Mouse (Mus musculus) midbrain, postnatal 0 days (tissue): ENCODE measurements around the gene Vmn2r24. TPM values are rescaled to one million over a fixed set of nuclear protein-coding genes. Genes with fewer than 3 reads are reported as not detected.
"Not testable (repeated sequence)": the region's sequence is repeated elsewhere in the genome, so short reads cannot be mapped to it uniquely, and the experiment has no call there.

Source experiments
- ATAC-seq: fragments of 200-750 bp; cut with Nextera tagmentation; 2 replicates; pipeline ENCODE4 v1.8.0; 2017; ENCODE audit warnings: moderate number of reproducible peaks, mild to moderate bottlenecking, moderate TSS enrichment, moderate library complexity; ENCODE audit not compliant: low FRiP score
- DNase-seq: peaks from one replicate; pipeline ENCODE4 v3.0.0-alpha.2; 2015; ENCODE audit warnings: low spot score
- H3K27ac ChIP-seq: fragments of 300-500 bp; sonication (generic); 2 replicates; pipeline ENCODE4 v1.5.1; 2014; ENCODE audit warnings: low read depth, mild to moderate bottlenecking, low read length, mixed read lengths
- H3K27me3 ChIP-seq: fragments of 300-500 bp; sonication (generic); 2 replicates; pipeline ENCODE4 v1.6.1; 2014; ENCODE audit warnings: low read length, control low read depth, mixed read lengths; ENCODE audit not compliant: insufficient read depth
- H3K36me3 ChIP-seq: fragments of 300-500 bp; sonication (generic); 2 replicates; pipeline ENCODE4 v1.6.1; 2014; ENCODE audit warnings: low read length, control low read depth, mixed read lengths; ENCODE audit not compliant: insufficient read depth
- H3K4me1 ChIP-seq: fragments of 300-500 bp; sonication (generic); 2 replicates; pipeline ENCODE4 v1.6.1; 2014; ENCODE audit warnings: mild to moderate bottlenecking, control low read depth, antibody characterized with exemption, low read length, mixed read lengths; ENCODE audit not compliant: insufficient read depth
- H3K4me2 ChIP-seq: fragments of 300-500 bp; sonication (generic); 2 replicates; pipeline ENCODE4 v1.6.1; 2014; ENCODE audit warnings: low read depth, mild to moderate bottlenecking, low read length, mixed read lengths; ENCODE audit not compliant: poor library complexity, severe bottlenecking
- H3K4me3 ChIP-seq: fragments of 300-500 bp; sonication (generic); 2 replicates; pipeline ENCODE4 v1.5.1; 2014; ENCODE audit warnings: low read depth, mild to moderate bottlenecking, low read length, moderate library complexity
- H3K9ac ChIP-seq: fragments of 300-500 bp; sonication (generic); replicated peaks from 2 replicates; pipeline ENCODE4 v1.6.1; 2014; ENCODE audit warnings: mild to moderate bottlenecking, low read length, moderate library complexity, mixed read lengths; ENCODE audit not compliant: poor library complexity, severe bottlenecking
- H3K9me3 ChIP-seq: fragments of 300-500 bp; sonication (generic); 2 replicates; pipeline ENCODE4 v1.6.1; 2016; ENCODE audit warnings: low read length, control low read depth
- CTCF ChIP-seq: IDR thresholded peaks from 2 replicates; pipeline ENCODE4 v1.5.1; 2016; ENCODE audit warnings: antibody characterized with exemption, mild to moderate bottlenecking
- WGBS: fragments of 180-500 bp; shearing (Covaris S2); extraction: QIAGEN DNeasy Blood & Tissue Kit; methylation state at CpG from one replicate; pipeline ENCODE4 v1.1.7; 2014; 5-methylcytosine and 5-hydroxymethylcytosine counted together
- polyA plus RNA-seq: library from polyadenylated mRNA; unstranded; fragments of >200 nt; fragmentation: Nextera tagmentation; extraction: Ambion mirVana; gene quantifications from 2 replicates; pipeline ENCODE4 v1.2.1, GENCODE M21; 2015
- total RNA-seq: library from RNA; depleted of rRNA; stranded (reverse); fragments of >200 nt; gene quantifications from 2 replicates; pipeline ENCODE4 v1.2.3, GENCODE M21; 2014; rRNA removed

Gene Vmn2r24
- total RNA-seq (not detected in 2 replicates), polyA plus RNA-seq (not detected in 2 replicates)

- H3K9me3 ChIP-seq: no peaks in the 10 kb centered on the region
- H3K4me1 ChIP-seq: no peaks in the 10 kb centered on the region
- ATAC-seq (no peak), DNase-seq (no peak)
- H3K4me2 ChIP-seq: no peak within 1 kb of the TSS
- H3K4me3 ChIP-seq: no peak within 1 kb of the TSS
- H3K27ac ChIP-seq: no peak within 1 kb of the TSS
- TF ChIP-seq CTCF: no peak
- H3K27me3 ChIP-seq: no peaks in the 10 kb centered on the region
- H3K36me3 ChIP-seq: no peaks in the 10 kb centered on the region
- WGBS: 86% methylated on average over 1 of the region's 1 CpGs
- H3K9ac ChIP-seq: no peak within 1 kb of the TSS
Observed at GRCm38 (mm10) chr6:123778579-123778978, at the start of gene Vmn2r24. Gene Vmn2r24 (plus strand): TSS chr6:123778879.

GRCm38 (mm10) chr6:123770031-123770430 lies 8.6 kb upstream of the Vmn2r24 start:
- H3K36me3 ChIP-seq: no peaks in the 10 kb centered on the region
- ATAC-seq (no peak), DNase-seq (no peak)
- no peak for TF ChIP-seq CTCF
- no peak overlapping the region for H3K4me2 ChIP-seq
- H3K9me3 ChIP-seq: no peaks in the 10 kb centered on the region
- no peaks in the 10 kb centered on the region for H3K27me3 ChIP-seq
- H3K27ac ChIP-seq: no peak overlapping the region
- 93% methylated on average over 3 of the region's 3 CpGs for WGBS
- no peaks in the 10 kb centered on the region for H3K4me1 ChIP-seq
- H3K4me3 ChIP-seq: no peak overlapping the region
- no peak overlapping the region for H3K9ac ChIP-seq

DNA sequence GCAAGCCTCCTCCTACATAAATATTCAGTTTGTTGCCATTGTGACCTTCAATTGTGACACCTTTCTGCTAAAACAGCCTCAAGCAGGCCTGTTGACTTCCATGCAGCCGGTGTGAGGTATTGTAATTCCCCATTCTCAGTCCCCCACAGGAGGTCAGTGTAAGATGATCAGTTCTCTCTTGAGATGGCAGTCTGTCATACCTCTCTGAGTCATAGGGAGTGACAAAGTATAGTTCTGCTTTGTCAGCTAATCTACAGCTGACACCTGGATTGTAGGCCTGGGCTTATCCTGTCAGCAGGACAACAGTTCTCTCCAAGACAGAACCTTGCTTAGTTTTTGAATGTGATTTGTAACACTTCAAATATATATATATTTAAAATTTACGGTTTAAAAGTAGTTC lies 6.2 kb downstream of the Vmn2r24 start:
- Histone ChIP-seq H3K27ac (no peak overlapping the region), H3K4me3 (no peak overlapping the region), H3K4me2 (no peak overlapping the region), H3K36me3 (no peaks in the 10 kb centered on the region), H3K9ac (no peak overlapping the region), H3K4me1 (no peaks in the 10 kb centered on the region), H3K27me3 (no peaks in the 10 kb centered on the region), H3K9me3 (no peaks in the 10 kb centered on the region)
- DNase-seq: no peak
- whole genome bisulfite sequencing: 62% methylated on average over 2 of the region's 2 CpGs
- TF ChIP-seq CTCF: no peak
- ATAC-seq: no peak

- TF ChIP-seq CTCF: no peak
- Histone ChIP-seq H3K4me3 (no peak overlapping the region), H3K27ac (no peak overlapping the region), H3K9me3 (no peaks in the 10 kb centered on the region), H3K4me2 (no peak overlapping the region), H3K4me1 (no peaks in the 10 kb centered on the region), H3K36me3 (no peaks in the 10 kb centered on the region), H3K9ac (no peak overlapping the region), H3K27me3 (no peaks in the 10 kb centered on the region)
- 39% methylated on average over 9 of the region's 9 CpGs for WGBS
- ATAC-seq (no peak), DNase-seq (no peak)
Observed at GRCm38 (mm10) chr6:123793746-123794145, 15.1 kb downstream of the Vmn2r24 start.

DNA sequence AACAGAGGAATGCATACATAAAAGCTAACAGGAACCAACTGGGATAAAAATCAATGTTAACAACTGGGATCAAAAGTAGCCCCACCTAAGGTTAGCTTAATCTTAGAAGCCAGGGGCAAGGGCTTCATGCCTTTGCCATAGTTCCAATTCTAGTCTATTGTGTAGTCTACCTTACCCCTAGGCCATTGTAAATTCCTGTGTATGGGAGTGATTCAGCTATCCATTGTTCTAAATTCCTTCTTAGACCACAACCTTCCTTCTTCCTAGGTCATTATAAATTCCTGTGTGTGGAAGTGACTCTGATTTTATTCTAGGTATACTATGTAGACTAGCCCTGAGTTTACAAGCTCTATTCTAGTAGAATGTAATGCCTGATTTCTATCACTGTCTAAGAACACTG lies 31.6 kb downstream of the Vmn2r24 start:
- ATAC-seq, H3K27me3 ChIP-seq, H3K4me1 ChIP-seq, H3K9me3 ChIP-seq, H3K9ac ChIP-seq, H3K4me3 ChIP-seq, H3K36me3 ChIP-seq, H3K4me2 ChIP-seq, DNase-seq, H3K27ac ChIP-seq: not testable (repeated sequence)

GRCm38 (mm10) chr6:123819951-123820350 lies 41.3 kb downstream of the Vmn2r24 start:
- Histone ChIP-seq H3K9ac (no peak overlapping the region), H3K4me3 (no peak overlapping the region), H3K4me1 (no peaks in the 10 kb centered on the region), H3K4me2 (no peak overlapping the region), H3K27ac (no peak overlapping the region), H3K36me3 (no peaks in the 10 kb centered on the region), H3K9me3 (no peaks in the 10 kb centered on the region), H3K27me3 (no peaks in the 10 kb centered on the region)
- DNase-seq (no peak), ATAC-seq (no peak)
- TF ChIP-seq CTCF: no peak
- WGBS: 84% methylated on average over 8 of the region's 8 CpGs

DNA sequence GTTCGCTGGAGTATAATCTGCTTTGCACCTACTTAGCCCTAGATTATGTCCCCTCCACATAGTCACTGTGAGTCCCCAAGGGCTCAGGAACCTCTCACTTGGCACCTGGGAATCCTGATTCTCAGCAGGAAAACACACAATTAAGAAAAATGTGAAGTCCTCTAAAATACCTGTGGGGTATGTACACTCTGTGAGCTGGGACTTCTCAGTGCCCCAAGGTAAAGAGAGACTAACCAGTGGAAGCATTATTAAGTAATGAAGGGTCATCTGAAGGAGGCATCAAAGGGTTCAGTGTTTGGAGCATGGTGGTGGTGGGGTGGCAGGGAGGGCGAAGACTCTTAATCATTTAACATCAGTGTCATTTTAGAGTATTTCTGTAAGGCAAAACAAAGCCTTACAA lies 74.7 kb downstream of the Vmn2r24 start, which contains the start of gene Vmn2r25:
TSS of gene Vmn2r25 (minus strand) at position 101 of the 400 bp plus-strand sequence.
- H3K27ac ChIP-seq, H3K9ac ChIP-seq, H3K4me3 ChIP-seq, H3K4me2 ChIP-seq, DNase-seq, H3K27me3 ChIP-seq, ATAC-seq, H3K4me1 ChIP-seq, H3K9me3 ChIP-seq, H3K36me3 ChIP-seq: not testable (repeated sequence)
- 61% methylated on average over 1 of the region's 2 CpGs for WGBS

Other genes with a start within 250 kb of the Vmn2r24 start
- gene Vmn2r21, start 245.5 kb upstream of the Vmn2r24 start, total RNA-seq: not detected in 2 replicates
- gene Vmn2r21, start 245.5 kb upstream of the Vmn2r24 start, polyA plus RNA-seq: not detected in 2 replicates
- gene Vmn2r22, start 128.2 kb upstream of the Vmn2r24 start, total RNA-seq: not detected in 2 replicates
- not detected in 2 replicates for gene Vmn2r22, start 128.2 kb upstream of the Vmn2r24 start, polyA plus RNA-seq
- not detected in 2 replicates for gene Vmn2r23, start 76.2 kb upstream of the Vmn2r24 start, total RNA-seq
- not detected in 2 replicates for gene Vmn2r23, start 76.2 kb upstream of the Vmn2r24 start, polyA plus RNA-seq
- gene Vmn2r25, start 74.6 kb downstream of the Vmn2r24 start, total RNA-seq: not detected in 2 replicates
- not detected in 2 replicates for gene Vmn2r25, start 74.6 kb downstream of the Vmn2r24 start, polyA plus RNA-seq
- 0.05 TPM in 1 of 2 replicates, not detected in the other for gene Vmn2r26, start 245.7 kb downstream of the Vmn2r24 start, total RNA-seq
- gene Vmn2r26, start 245.7 kb downstream of the Vmn2r24 start, polyA plus RNA-seq: not detected in 2 replicates